Mouse (Mus musculus) liver, adult 2 months (tissue): ENCODE measurements around the gene Zbtb8os.

Experiments
- CTCF ChIP-seq: fragments of 200-500 bp; IDR thresholded peaks from 2 replicates; pipeline ENCODE4 v1.5.1; 2011; ENCODE audit warnings: low read depth, low read length, control low read depth
- POLR2A ChIP-seq: fragments of 200-500 bp; IDR thresholded peaks from 2 replicates; pipeline ENCODE4 v1.6.1; 2011; ENCODE audit warnings: low read length, control low read depth; ENCODE audit not compliant: insufficient read depth; ENCODE audit errors: extremely low read depth

DNA sequence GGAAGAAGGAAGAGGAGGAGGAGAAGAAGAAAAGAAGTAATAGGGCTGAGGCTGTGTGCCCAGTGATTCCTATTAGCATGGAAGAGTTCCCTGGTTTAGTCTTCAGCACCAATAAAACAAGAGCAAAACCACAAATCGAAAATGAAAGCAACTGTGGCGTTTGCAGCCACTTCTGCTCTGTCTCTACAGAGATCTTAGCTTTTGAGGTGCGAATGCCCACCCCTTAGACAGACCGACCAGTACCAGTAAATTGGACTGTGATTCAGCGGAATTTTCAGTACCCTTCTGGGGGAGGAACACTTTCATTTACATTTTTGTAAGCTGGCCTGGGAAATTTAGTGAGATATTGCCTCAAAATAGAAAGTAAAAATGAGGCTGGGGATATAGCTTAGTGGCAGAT is 29.7 kb downstream of the Zbtb8os start:
- TF ChIP-seq POLR2A (no peak), CTCF (no peak)
